Mouse (Mus musculus): ENCODE results near the gene Cdkn2c.

Cdkn2c gene

DNA sequence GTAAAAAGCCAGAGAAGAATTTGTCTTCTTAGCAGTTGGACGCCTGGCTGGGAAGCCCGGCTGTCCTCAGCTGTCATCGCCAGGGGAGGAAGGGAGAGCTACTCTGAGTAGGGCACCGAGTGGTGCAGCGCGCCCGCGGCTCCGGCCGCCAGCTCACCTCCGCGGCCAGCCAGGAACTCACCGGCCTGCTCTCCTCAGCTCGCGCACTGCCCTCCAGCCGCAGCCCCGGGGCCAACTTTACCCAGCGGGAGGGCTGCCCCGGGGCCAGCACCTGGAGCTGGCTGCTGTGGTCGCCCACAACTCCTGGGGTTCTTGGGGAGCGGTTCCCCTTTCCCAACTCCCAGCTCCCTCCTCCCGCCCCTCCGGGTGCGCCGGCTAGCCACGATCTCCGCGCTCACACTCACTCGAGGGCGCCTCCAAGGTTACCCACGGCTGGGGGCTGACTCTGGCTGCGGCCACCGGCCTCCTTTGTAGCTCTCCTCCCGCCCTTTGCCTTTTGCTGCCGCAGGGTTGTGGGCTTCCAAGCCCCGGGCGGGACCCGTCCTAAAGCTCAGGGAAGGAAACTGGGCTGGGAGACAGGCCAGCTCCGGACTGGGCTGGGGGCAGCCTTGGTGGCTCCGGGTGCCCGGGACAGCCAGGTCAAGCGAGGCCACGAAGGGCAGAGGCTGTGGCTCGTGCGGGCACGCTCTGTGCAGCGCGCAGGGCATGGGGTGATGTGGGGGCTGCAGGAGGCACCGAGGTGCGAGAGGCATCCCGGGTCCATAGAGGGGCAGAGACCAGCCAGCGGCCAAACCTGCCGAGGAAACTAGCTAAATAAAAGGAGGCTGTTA lies 9.8 kb downstream of the Cdkn2c start:
- DNase-seq (ENCODE audit: low spot score in 2 of 2) = peak; percentile 21 to 75

- DNase-seq (ENCODE audit: low spot score in 2 of 2) = no peak
These were observed 10.7 kb downstream of the Cdkn2c start for GRCm38 (mm10) chr4:109656301-109656700.

- DNase-seq (ENCODE audit: low spot score in 2 of 2) = no peak
These were observed 11.3 kb downstream of the Cdkn2c start for GRCm38 (mm10) chr4:109655738-109656137.

GRCm38 (mm10) chr4:109654701-109655100 lies 12.3 kb downstream of the Cdkn2c start:
- DNase-seq (ENCODE audit: low spot score in 2 of 2) = no peak

DNA sequence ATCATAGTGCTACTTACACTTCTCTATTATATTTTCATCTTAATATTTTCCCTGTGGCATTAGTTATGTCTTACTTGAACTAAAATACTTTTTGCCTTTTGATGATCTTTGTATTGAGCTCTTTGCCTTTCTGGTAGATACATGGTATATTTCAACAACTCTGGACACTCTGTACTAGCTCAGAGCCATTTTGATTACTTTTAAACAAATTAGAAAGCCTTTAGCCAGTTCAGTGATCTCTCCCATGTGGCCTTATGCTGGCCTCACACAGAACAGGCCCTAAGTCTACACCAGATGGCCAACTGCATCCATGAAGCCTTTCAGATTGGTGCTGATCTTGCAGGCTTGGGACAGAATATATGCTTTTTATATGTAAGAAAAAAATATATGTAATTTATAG lies 13.7 kb downstream of the Cdkn2c start:
- DNase-seq (ENCODE audit: low spot score in 2 of 2) = no peak

DNA sequence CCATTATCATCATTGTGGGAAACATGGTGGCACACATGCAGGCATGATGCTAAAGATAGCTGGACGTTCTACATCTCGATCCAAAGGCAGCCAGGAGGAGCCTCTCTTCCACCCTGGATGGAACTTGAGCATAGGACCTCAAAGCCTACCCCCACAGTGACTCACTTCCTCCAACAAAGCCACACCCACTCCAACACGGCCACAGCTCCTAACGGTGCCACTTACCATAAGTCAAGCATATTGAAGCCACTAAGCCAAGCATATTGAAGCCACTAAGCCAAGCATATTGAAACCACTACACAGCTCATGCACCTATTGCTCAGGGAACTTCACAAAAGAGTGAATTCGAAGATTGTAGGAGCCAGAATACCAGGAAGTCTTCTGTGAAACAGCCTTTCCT lies 17.7 kb downstream of the Cdkn2c start:
- DNase-seq (ENCODE audit: low spot score in 2 of 2) = no peak

GRCm38 (mm10) chr4:109647281-109647680 lies 19.7 kb downstream of the Cdkn2c start:
- no peak for DNase-seq (ENCODE audit: low spot score in 2 of 2)

GRCm38 (mm10) chr4:109641451-109641850 lies 25.5 kb downstream of the Cdkn2c start:
- DNase-seq (ENCODE audit: low spot score in 2 of 2) = no peak

DNA sequence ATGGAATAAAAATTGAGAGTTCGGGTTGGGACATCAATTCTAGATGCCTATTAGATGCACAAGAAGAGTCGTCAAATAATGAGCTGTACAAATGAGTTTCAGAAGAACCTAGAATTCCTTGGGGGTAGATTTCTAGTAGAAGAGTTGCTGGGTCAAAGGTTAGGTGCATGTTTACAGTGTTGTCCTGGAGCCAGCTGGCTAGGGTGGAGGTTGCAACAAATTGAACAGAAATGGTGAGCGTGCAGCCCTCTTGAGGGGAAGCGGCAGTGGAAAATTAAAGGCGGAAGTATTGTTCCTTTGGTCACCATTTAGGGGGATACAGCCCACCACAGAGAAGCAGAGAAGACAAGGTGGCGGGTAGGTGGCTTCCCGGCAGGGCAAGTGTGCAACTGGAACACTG lies 26.8 kb downstream of the Cdkn2c start:
- no peak for DNase-seq (ENCODE audit: low spot score in 2 of 2)

DNA sequence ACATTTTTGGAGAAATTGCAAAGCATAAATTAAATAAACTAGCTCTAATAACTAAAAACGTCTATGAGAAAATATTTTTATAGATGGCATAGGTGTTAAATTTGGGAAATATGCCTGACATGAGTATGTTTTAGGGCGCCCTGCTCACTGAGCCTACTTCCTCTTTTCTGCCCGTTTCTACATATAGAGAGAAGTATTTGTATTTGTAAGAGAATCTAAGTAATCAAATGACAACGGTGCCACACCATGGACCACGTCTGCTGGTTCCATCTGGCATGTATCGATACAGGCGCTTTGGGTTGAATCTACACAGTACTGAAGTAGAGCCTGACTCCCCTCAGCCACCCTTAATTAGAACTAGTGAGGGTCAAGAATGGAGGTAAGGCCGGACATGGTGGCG lies 27.6 kb downstream of the Cdkn2c start:
- DNase-seq (ENCODE audit: low spot score in 2 of 2) = no peak

- peak in 1 of 2 experiments; percentile 24 for DNase-seq (ENCODE audit: low spot score in 2 of 2)
These were observed 32.0 kb downstream of the Cdkn2c start for GRCm38 (mm10) chr4:109634971-109635370.

- no peak for DNase-seq (ENCODE audit: low spot score in 2 of 2)
These were observed 36.0 kb downstream of the Cdkn2c start for GRCm38 (mm10) chr4:109631029-109631428.

GRCm38 (mm10) chr4:109630215-109630614 lies 36.8 kb downstream of the Cdkn2c start:
- no peak for DNase-seq (ENCODE audit: low spot score in 2 of 2)

DNA sequence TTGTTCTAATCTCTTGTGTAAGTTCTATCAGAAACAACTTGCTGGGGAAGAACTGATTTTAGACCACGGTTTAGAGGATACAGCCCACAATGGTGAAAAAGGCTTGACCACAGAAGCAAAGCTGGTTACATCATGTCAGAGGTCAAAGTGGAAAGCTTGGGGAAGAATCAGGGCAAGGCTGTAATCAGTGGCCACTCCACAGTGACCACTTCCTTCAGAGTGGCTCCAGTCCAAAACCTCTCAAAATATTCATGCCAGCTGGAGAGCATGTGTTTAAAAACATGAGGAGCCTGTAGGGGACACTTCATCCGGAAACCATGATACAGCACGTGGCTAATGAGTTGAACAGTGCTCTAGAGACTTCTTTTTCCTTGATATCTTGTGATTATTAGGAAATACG lies 54.4 kb downstream of the Cdkn2c start:
- DNase-seq (ENCODE audit: low spot score in 2 of 2) = no peak
